Mouse (Mus musculus): ENCODE measurements around the gene Sftpa1. TPM values are rescaled to one million over a fixed set of nuclear protein-coding genes. Genes with fewer than 3 reads are reported as not detected.

Sftpa1 gene
- polyA plus RNA-seq (2015; fragmentation: Nextera tagmentation; extraction: Ambion mirVana) = not detected in 2 replicates

DNA sequence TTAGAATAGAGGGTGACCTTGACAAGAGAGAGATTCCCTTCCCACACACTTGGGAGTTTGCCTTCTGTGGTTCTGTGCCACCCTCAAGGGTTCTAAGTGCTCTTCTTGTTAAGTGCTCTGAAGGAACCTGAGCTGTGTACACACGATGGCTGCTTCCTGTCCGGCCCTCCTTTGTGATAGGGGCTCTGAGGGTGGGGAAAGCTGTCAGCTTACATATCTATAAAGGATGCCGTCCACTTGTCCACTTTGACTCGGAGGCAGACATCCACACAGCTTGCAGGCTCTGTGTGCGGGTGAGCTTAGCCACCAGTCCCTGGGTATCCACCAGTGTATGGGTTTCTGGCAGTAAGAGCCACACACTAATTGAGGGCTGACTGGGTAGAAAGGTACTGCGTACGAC, at the start of gene Sftpa1:
Gene Sftpa1 (plus strand): TSS at position 243 of the 400 bp plus-strand sequence.
- Histone ChIP-seq H3K36me3 (no peaks in the 10 kb centered on the region), H3K4me1 (replicated peaks) (no peaks in the 10 kb centered on the region), H3K9ac (no peak within 1 kb of the TSS), H3K27ac (no peak within 1 kb of the TSS), H3K4me2 (no peak within 1 kb of the TSS), H3K27me3 (no peaks in the 10 kb centered on the region), H3K9me3 (no peaks in the 10 kb centered on the region), H3K4me3 (no peak within 1 kb of the TSS)
- ATAC-seq (ENCODE audit: low FRiP score) = no peak
- WGBS = 86% methylated on average over 7 of the region's 7 CpGs

DNA sequence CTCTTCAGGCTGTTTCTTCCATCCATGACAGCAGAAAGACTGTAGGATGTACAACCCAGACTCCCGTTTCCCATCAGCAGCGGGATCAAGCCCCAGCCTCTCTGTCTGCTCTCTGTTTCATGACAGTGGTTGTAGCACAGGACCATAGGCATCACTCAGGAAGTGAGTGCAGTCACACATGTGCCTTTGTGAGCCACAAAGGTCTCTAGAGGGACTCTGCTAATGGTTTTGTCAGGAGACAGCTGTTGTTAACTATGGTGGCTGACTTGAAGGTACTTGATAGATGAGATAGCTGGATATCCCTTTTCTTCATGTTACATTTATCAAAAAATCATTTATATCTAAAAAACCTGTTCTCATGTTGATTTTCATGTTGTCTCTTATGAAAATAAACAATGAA, 49.2 kb upstream of the Sftpa1 start:
- Histone ChIP-seq H3K9ac (no peak overlapping the region), H3K4me2 (no peak overlapping the region), H3K36me3 (no peaks in the 10 kb centered on the region), H3K27me3 (no peaks in the 10 kb centered on the region), H3K9me3 (no peaks in the 10 kb centered on the region), H3K27ac (no peak overlapping the region), H3K4me3 (no peak overlapping the region), H3K4me1 (replicated peaks) (no peaks in the 10 kb centered on the region)
- WGBS = 88% methylated on average over 2 of the region's 2 CpGs
- no peak for ATAC-seq (ENCODE audit: low FRiP score)

- no peak for ATAC-seq (ENCODE audit: low FRiP score)
- no peak overlapping the region for H3K9ac ChIP-seq
- no peak overlapping the region for H3K4me3 ChIP-seq
- no peak overlapping the region for H3K4me2 ChIP-seq
- H3K36me3 ChIP-seq = no peaks in the 10 kb centered on the region
- no peak overlapping the region for H3K27ac ChIP-seq
- no peaks in the 10 kb centered on the region for H3K27me3 ChIP-seq
- H3K4me1 ChIP-seq (replicated peaks) = no peaks in the 10 kb centered on the region
- WGBS = 81% methylated on average over 1 of the region's 1 CpGs
- H3K9me3 ChIP-seq = no peaks in the 10 kb centered on the region
Measured at GRCm38 (mm10) chr14:41087509-41087908, 44.1 kb upstream of the Sftpa1 start.

GRCm38 (mm10) chr14:41090777-41091176, 40.8 kb upstream of the Sftpa1 start:
- Histone ChIP-seq H3K9me3 (no peaks in the 10 kb centered on the region), H3K4me3 (no peak overlapping the region), H3K4me1 (replicated peaks) (no peaks in the 10 kb centered on the region), H3K9ac (no peak overlapping the region), H3K27ac (no peak overlapping the region), H3K36me3 (no peaks in the 10 kb centered on the region), H3K4me2 (no peak overlapping the region), H3K27me3 (no peaks in the 10 kb centered on the region)
- 48% methylated on average over 8 of the region's 8 CpGs for WGBS
- ATAC-seq (ENCODE audit: low FRiP score) = no peak

DNA sequence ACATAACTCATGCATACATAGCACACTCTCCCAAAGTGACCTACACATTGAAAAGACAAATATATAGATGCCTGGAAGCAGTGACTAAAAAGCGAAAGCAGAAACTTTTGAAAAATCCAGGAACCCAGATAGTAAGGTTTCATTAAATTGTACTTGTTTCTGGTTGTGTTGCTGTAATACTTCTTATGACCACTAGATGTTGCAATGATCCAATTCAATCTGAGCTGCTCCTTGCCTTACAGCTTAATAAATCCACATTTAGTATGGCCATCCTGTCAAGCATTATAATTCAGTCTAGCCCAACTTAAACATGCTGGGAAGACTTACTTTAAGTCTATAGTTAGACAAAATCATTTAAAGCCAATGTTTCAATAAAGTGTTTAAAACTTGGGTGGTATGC, 37.5 kb upstream of the Sftpa1 start:
- no peaks in the 10 kb centered on the region for H3K9me3 ChIP-seq
- no peaks in the 10 kb centered on the region for H3K36me3 ChIP-seq
- no peak overlapping the region for H3K4me3 ChIP-seq
- no peaks in the 10 kb centered on the region for H3K4me1 ChIP-seq (replicated peaks)
- no peak overlapping the region for H3K27ac ChIP-seq
- H3K4me2 ChIP-seq = no peak overlapping the region
- ATAC-seq (ENCODE audit: low FRiP score) = no peak
- WGBS = 56% methylated on average over 1 of the region's 1 CpGs
- no peaks in the 10 kb centered on the region for H3K27me3 ChIP-seq
- no peak overlapping the region for H3K9ac ChIP-seq

- ATAC-seq (ENCODE audit: low FRiP score) = no peak
- H3K27ac ChIP-seq = no peak overlapping the region
- no peaks in the 10 kb centered on the region for H3K36me3 ChIP-seq
- H3K4me1 ChIP-seq (replicated peaks) = no peaks in the 10 kb centered on the region
- no peak overlapping the region for H3K9ac ChIP-seq
- H3K27me3 ChIP-seq = no peaks in the 10 kb centered on the region
- 86% methylated on average over 3 of the region's 3 CpGs for WGBS
- no peak overlapping the region for H3K4me3 ChIP-seq
- no peak overlapping the region for H3K4me2 ChIP-seq
- no peaks in the 10 kb centered on the region for H3K9me3 ChIP-seq
Measured at GRCm38 (mm10) chr14:41096296-41096860, 35.2 kb upstream of the Sftpa1 start.

GRCm38 (mm10) chr14:41098726-41099125, 32.9 kb upstream of the Sftpa1 start:
- H3K4me1 ChIP-seq (replicated peaks) = no peaks in the 10 kb centered on the region
- H3K4me3 ChIP-seq = no peak overlapping the region
- no peak for ATAC-seq (ENCODE audit: low FRiP score)
- H3K36me3 ChIP-seq = no peaks in the 10 kb centered on the region
- WGBS = 75% methylated on average over 1 of the region's 1 CpGs
- no peaks in the 10 kb centered on the region for H3K27me3 ChIP-seq
- no peaks in the 10 kb centered on the region for H3K9me3 ChIP-seq
- no peak overlapping the region for H3K4me2 ChIP-seq
- H3K9ac ChIP-seq = no peak overlapping the region
- no peak overlapping the region for H3K27ac ChIP-seq

GRCm38 (mm10) chr14:41100712-41101111, 30.9 kb upstream of the Sftpa1 start:
- Histone ChIP-seq H3K27ac (no peak overlapping the region), H3K36me3 (no peaks in the 10 kb centered on the region), H3K4me3 (no peak overlapping the region), H3K9me3 (no peaks in the 10 kb centered on the region), H3K4me1 (replicated peaks) (no peaks in the 10 kb centered on the region), H3K9ac (no peak overlapping the region), H3K4me2 (no peak overlapping the region), H3K27me3 (no peaks in the 10 kb centered on the region)
- no peak for ATAC-seq (ENCODE audit: low FRiP score)
- WGBS = 88% methylated on average over 3 of the region's 3 CpGs

DNA sequence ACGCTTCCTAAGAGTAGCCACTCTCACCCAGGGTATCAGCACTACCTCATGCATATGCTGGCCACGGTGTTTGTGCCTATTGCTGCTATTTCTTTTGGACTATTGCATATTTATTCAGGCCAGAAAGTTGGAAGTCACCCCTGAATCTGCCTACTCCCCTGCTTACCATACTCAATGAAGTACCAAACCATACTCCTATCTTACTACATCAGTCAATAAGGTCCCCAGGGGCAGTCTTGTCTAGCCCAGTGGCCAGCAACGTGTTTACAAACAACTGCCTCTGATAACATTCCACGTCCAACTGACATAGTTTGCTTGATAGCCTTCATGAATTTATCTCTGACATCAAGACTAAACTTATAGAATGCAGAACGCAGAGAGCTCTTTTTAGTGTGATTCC, 30.3 kb upstream of the Sftpa1 start:
- Histone ChIP-seq H3K27me3 (no peaks in the 10 kb centered on the region), H3K9ac (no peak overlapping the region), H3K4me3 (no peak overlapping the region), H3K36me3 (no peaks in the 10 kb centered on the region), H3K4me2 (no peak overlapping the region), H3K27ac (no peak overlapping the region), H3K9me3 (no peaks in the 10 kb centered on the region), H3K4me1 (replicated peaks) (no peaks in the 10 kb centered on the region)
- no peak for ATAC-seq (ENCODE audit: low FRiP score)
- WGBS = 89% methylated on average over 5 of the region's 5 CpGs

DNA sequence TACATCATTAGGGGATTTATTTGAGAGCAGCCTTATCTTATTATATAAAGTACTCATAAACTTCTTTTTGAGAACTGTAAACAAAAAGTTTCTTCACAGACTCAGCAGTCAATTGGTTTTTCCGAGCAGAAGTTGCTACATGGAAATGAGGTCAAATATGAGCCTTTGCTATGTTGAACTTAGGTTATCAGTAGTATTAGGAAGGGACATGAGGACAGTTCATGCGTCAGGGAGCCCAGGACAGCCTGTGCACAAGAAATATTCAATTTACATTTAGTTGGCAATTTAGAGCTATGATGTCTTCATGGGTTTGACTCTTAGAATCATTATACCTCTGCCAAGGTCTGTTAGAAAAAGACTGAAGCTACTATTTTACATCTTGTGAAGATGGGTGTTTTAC, 29.3 kb upstream of the Sftpa1 start:
- H3K9ac ChIP-seq = no peak overlapping the region
- H3K4me2 ChIP-seq = no peak overlapping the region
- H3K36me3 ChIP-seq = no peaks in the 10 kb centered on the region
- ATAC-seq (ENCODE audit: low FRiP score) = no peak
- no peak overlapping the region for H3K27ac ChIP-seq
- no peaks in the 10 kb centered on the region for H3K4me1 ChIP-seq (replicated peaks)
- WGBS = 89% methylated on average over 2 of the region's 2 CpGs
- no peaks in the 10 kb centered on the region for H3K9me3 ChIP-seq
- H3K27me3 ChIP-seq = no peaks in the 10 kb centered on the region
- no peak overlapping the region for H3K4me3 ChIP-seq

DNA sequence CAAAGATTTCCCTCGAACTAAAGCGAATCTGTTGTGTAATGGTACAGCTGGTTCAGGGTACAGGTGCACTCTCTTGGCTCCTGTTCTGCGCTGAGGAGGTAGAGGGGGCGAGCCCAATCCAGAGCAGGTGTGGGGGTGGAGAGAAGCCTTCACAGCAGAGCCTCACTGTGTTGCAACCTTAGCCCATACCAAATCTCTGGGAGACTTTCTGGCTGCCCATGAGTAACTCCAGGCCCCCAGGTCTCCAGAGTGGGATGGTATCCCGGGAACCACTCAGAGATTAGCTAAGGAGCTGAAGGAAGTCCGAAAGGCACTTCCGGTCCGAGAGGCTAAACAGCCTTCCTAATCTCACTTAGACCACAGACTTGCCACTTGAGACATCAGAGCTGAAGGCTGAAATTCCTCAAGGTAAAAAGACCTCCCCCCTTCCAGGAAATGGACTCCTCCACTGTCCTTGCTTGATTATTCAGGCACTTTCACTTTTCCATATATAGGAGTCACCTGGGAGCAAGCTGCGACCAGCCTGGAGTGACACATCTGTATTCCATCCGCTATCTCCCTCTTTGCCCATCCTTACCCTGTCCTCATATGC, 26.6 kb upstream of the Sftpa1 start, which contains the start of gene Mat1a:
Gene Mat1a (plus strand): TSS at position 183 of the 592 bp plus-strand sequence.
- H3K27me3 ChIP-seq = no peaks in the 10 kb centered on the region
- H3K4me1 ChIP-seq (replicated peaks) = no peaks in the 10 kb centered on the region
- no peaks in the 10 kb centered on the region for H3K36me3 ChIP-seq
- H3K9ac ChIP-seq = no peak within 1 kb of the TSS
- no peaks in the 10 kb centered on the region for H3K9me3 ChIP-seq
- no peak for ATAC-seq (ENCODE audit: low FRiP score)
- H3K4me3 ChIP-seq = no peak within 1 kb of the TSS
- H3K4me2 ChIP-seq = no peak within 1 kb of the TSS
- no peak within 1 kb of the TSS for H3K27ac ChIP-seq
- 76% methylated on average over 10 of the region's 10 CpGs for WGBS

- H3K4me3 ChIP-seq = no peak overlapping the region
- H3K9ac ChIP-seq = no peak overlapping the region
- H3K36me3 ChIP-seq = no peaks in the 10 kb centered on the region
- no peak overlapping the region for H3K27ac ChIP-seq
- no peak overlapping the region for H3K4me2 ChIP-seq
- ATAC-seq (ENCODE audit: low FRiP score) = no peak
- H3K4me1 ChIP-seq (replicated peaks) = no peaks in the 10 kb centered on the region
- 90% methylated on average over 7 of the region's 7 CpGs for WGBS
- H3K27me3 ChIP-seq = no peaks in the 10 kb centered on the region
- H3K9me3 ChIP-seq = no peaks in the 10 kb centered on the region
Measured at GRCm38 (mm10) chr14:41111031-41111668, 20.4 kb upstream of the Sftpa1 start.

DNA sequence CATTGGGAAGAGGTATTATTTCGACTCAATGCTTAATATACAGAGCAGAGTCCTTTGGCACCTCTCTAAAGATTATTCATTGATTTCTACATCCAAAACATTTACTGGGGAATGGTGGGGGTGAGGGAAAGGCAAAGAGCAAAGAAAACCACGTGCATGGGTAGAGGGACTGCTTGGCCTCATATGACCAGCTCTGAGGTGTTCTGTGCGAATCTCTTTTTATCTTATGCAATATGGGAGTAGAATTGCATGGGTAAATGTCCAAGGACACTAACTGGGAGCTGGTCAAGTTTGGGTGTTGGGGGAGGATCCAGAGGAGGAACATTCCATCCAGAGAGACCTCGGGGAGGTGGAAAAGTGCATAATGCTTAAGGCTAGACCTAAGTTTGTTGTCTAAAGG, 18.6 kb upstream of the Sftpa1 start:
- Histone ChIP-seq H3K4me2 (no peak overlapping the region), H3K36me3 (no peaks in the 10 kb centered on the region), H3K4me1 (replicated peaks) (no peaks in the 10 kb centered on the region), H3K27me3 (no peaks in the 10 kb centered on the region), H3K27ac (no peak overlapping the region), H3K9ac (no peak overlapping the region), H3K4me3 (no peak overlapping the region), H3K9me3 (no peaks in the 10 kb centered on the region)
- no peak for ATAC-seq (ENCODE audit: low FRiP score)
- 85% methylated on average over 4 of the region's 4 CpGs for WGBS
